Mouse (Mus musculus) adrenal gland, postnatal 25 days (tissue): Measurements from ENCODE around the gene Lrp2. TPM values are rescaled to one million over a fixed set of nuclear protein-coding genes. Genes with fewer than 3 reads are reported as not detected.

Experiments
- DNase-seq: peaks from one replicate; pipeline ENCODE4 v3.0.0; 2021; ENCODE audit warnings: mixed read lengths
- long read RNA-seq: library from polyadenylated mRNA; stranded (forward); transcript quantifications from one replicate; pipeline ENCODE4 v2.0.0, GENCODE M21; 2021
- total RNA-seq: library from RNA; stranded (reverse); gene quantifications from 2 replicates; pipeline ENCODE4 v1.2.3, GENCODE M21; 2021

Lrp2 gene
- total RNA-seq: 0.15 and 0.43 TPM in 2 replicates
- long read RNA-seq: 0 reads

GRCm38 (mm10) chr2:69585886-69586398, at the start of gene Lrp2:
Gene Lrp2, minus strand, starts transcription at chr2:69586065.
- peak; percentile 15 for DNase-seq

GRCm38 (mm10) chr2:69635064-69635701, 49.3 kb upstream of the Lrp2 start:
- peak; percentile 13 for DNase-seq

- no peak for DNase-seq
Observed at GRCm38 (mm10) chr2:69631449-69631848, 45.6 kb upstream of the Lrp2 start.

DNA sequence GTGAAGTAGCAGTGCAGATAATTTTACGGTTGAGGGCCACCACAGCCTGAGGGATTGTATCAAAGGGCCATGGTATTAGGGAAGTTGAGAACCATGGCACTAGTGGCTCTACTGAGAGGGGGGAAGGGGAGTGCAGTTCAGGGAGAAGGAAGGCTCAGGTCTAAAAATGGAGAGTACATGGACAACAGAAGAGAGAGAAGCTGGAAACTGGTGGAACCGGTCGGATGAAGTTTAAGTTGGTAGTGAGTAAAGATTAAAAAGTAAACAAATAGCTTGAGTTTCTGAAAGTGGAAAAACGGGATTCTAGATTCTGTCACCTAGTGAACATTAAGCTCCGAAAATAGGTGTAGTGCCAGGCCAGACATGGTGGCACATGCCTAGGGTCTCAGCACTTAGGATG, 44.9 kb upstream of the Lrp2 start:
- DNase-seq: no peak

GRCm38 (mm10) chr2:69629914-69630313, 44.0 kb upstream of the Lrp2 start:
- no peak for DNase-seq

GRCm38 (mm10) chr2:69629215-69629614, 43.4 kb upstream of the Lrp2 start:
- peak; percentile 38 for DNase-seq

DNA sequence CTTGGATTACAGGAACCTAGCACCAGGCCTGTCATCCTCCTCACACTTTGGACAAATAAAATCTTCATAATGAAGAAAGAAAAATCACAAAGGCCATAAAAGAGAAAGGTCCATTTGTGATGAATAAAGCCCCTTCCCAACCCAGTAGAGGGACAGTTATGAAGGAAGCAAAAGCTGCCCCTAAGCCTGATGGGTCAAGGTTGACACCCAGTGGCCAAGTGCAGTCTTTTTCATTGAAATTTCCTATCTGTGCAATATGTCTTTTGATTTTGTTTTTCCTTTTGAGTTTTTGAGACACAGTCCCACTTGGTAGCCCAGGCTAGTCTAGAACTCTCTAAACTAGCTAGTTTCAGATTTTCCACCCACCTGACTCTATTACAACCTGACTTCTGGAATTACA, 33.4 kb upstream of the Lrp2 start:
- DNase-seq: no peak

- DNase-seq: no peak
Observed at GRCm38 (mm10) chr2:69618336-69618735, 32.5 kb upstream of the Lrp2 start.

- DNase-seq: peak; percentile 5
Observed at GRCm38 (mm10) chr2:69613237-69613636, 27.4 kb upstream of the Lrp2 start.

GRCm38 (mm10) chr2:69612716-69613115, 26.9 kb upstream of the Lrp2 start:
- DNase-seq: no peak

DNA sequence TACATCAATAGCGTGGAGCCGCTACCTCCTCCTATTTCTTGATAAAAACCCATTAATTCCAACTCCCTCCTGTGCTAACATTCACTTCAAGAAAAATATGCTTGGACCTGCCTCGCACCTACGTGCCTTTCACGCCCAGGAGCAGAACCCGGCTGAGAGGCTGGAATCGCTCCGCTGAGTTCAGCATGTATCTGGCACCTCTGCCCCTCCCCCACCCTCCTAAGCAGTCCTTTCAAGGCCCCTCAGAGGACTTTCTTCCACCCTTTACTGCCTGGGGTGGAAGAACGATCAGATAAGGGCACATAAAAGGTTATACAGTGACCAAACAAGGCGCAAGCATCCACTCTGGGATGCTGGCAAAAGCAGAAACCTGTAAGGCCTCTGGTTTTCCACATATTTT, 26.4 kb upstream of the Lrp2 start:
- DNase-seq: no peak

DNA sequence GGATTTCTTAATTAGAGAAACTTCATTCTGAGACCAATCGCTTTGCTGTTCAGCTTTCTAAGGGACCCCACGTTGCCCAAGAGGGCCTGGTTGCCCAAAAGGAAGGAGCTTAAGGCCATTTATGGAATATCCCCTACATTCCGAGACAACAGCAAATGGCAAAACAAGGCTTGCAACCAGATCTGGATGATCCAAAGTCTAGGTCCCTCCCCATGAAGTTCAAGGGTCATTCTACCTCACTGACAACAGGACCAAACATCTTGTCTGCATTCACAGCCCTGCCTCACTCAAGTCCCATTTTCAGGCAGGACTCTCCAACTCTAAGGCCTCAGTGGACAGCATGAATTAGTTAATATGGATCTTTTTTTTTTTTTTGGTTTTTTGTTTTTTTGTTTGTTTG, 20.8 kb upstream of the Lrp2 start:
- DNase-seq: no peak

- DNase-seq: no peak
Observed at GRCm38 (mm10) chr2:69603726-69604393, 18.0 kb upstream of the Lrp2 start.

GRCm38 (mm10) chr2:69593168-69593567, 7.3 kb upstream of the Lrp2 start:
- no peak for DNase-seq

GRCm38 (mm10) chr2:69592536-69592935, 6.7 kb upstream of the Lrp2 start:
- no peak for DNase-seq

DNA sequence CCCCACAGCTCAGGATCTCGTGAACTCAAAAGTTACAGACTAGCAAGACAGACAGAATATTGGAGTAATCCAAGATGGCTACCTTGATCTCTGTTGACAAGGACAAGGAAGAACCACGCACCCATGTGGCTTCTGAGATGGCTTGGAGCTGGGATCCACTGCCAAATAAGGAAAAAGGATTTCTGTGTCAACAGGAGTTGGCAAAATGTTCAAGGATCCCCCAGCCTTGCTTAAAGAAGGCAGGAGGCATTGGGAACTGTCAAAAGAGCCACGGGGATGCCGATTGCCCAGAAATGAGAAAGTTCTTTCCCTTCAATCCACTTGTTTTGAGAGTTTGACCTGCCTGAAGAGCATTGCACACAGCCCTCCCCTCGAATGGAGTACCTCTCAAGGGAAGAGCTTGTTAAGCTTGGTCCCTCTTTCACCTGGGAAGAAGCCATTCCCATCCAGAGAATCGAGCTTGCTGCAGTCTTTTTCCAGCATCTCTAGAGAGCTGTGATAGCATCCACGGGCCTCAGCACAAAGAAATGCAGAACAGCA, 6.2 kb upstream of the Lrp2 start:
- no peak for DNase-seq

DNA sequence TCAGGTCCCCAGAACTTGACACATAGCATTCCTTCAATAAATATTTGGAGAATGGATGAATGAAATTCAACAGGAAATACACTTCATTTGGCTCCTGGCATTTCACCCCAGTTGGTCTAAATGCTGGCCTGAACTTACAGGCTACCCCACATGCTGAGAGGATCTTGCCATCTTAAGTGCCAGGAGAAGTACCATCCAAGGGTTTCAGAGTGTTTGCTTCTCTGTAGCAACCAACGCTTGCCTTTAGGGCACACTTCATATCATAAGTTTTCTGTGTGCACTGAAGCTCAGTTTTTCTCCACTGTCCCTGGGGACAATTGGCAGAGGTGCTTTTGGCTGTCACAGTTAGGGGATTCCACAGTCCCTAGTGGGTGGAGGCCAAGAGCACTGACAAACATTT, 4.7 kb upstream of the Lrp2 start:
- DNase-seq: no peak

DNA sequence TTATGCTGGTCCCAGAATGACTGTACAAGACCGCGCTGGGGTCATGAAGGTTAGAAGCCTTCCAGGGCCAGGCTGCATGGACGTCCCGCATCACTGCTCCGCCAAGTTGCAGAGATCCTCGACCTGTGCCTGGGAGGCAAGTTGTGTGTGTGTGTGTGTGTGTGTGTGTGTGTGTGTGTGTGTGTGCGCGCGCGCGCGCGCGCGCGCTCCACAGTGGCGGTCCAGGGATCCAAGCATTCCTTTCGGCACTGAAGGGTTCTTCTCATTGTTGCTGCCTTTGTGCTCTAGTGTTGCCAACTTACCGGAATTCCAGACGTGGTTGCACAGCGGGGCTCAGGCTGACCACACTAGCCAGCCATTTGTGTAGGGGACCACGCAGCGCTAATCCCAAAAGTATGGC, 2.0 kb upstream of the Lrp2 start:
- DNase-seq: no peak

DNA sequence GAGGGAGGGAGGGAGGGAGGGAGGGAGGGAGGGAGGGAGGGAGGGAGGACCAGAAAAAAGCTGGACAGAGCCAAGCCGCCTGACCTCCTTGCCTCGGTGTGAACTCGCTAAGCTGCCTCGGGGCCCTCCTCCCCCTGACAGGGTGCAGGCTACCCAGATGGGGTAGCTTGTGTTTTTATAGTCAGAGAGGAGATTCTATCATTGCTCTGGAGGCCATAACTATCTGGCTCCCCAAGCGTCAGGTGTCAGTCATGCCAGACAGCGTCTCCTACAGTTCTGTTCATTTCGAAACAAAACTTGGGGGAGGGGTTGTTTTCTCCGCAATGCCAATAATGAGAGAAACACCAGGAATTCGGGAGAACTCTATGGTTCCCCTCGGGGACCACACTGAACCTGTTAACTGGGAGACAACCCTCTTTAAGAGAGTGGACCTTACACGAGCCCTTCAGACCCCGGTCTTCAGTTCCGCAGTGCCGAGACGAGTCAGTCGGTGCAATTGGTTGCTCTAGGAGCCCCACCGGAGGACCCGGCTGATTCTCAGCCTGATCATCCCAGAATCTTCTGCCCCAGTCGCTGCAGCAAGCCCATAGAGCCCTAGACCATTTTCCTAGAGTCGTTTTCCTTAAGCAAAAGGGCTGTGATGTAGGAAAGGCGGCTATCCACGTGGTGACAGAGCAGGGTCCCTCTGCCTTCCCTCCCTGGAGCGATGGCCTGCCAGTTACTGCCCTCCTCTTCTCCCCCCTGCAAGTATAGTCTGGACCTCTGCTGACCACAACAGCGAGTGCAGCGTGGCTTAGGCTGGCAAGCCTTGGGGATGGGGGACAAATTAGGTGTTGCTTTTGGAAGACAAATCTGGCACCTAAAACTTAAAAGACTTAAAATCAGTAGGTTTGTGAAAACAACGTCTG, 1.2 kb upstream of the Lrp2 start:
- no peak for DNase-seq

DNA sequence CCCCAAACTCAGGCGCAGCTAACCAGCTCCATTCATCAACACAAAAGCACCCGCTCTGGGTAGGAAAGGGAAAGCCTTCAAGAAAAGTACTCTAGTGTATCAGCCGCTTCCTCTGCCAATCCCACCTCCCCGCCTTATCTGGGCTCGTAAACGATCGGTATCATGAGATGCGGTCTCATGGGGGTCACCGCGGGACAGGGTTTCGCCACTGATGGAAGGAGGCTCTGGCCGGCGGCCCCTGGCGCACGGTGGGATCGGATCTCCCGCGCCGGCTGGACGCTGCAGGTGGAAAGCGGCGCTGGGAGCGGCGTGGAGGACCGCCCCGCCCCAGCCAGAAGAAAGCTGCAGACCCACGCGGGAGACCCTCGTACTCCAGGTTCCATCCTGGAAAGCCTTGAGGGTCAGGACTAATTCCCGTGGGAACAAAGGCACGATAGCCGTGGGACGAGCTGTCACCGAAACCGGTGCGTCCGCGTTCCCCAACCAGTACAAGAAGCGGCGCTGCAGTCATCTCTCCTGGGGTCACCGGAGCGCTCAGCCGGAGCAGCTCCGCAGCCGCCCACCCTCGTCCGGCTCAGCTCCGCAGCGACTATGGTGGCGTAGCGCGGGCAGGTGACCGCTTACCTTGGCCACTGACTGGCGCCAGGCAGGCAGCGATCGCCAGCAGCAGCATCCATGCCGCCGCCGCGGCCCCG, 527 bp downstream of the Lrp2 start:
- DNase-seq: no peak

GRCm38 (mm10) chr2:69584117-69584933, 1.5 kb downstream of the Lrp2 start:
- no peak for DNase-seq
